Mouse (Mus musculus) forebrain, embryonic 16.5 days (tissue): ENCODE results near the gene Olfr723. TPM values are rescaled to one million over a fixed set of nuclear protein-coding genes. Genes with fewer than 3 reads are reported as not detected.
"Not testable (repeated sequence)": the region's sequence is repeated elsewhere in the genome, so short reads cannot be mapped to it uniquely, and the experiment has no call there.

Experiments
- ATAC-seq: fragments of 200-750 bp; cut with Nextera tagmentation; 2 replicates; pipeline ENCODE4 v1.8.0; 2017; ENCODE audit warnings: mild to moderate bottlenecking, moderate library complexity
- H3K27ac ChIP-seq: fragments of 300-500 bp; sonication (generic); 2 replicates; pipeline ENCODE4 v1.5.1; 2014; ENCODE audit warnings: low read length, control low read depth
- H3K27me3 ChIP-seq: fragments of 300-500 bp; sonication (generic); replicated peaks from 2 replicates; pipeline ENCODE4 v1.6.1; 2014; ENCODE audit warnings: low read length; ENCODE audit not compliant: control insufficient read depth, insufficient read depth
- H3K36me3 ChIP-seq: fragments of 300-500 bp; sonication (generic); 2 replicates; pipeline ENCODE4 v1.6.1; 2014; ENCODE audit not compliant: control insufficient read depth, insufficient read depth
- H3K4me1 ChIP-seq: fragments of 300-500 bp; sonication (generic); replicated peaks from 2 replicates; pipeline ENCODE4 v1.6.1; 2014; ENCODE audit warnings: low read length; ENCODE audit not compliant: control insufficient read depth, insufficient read depth
- H3K4me2 ChIP-seq: fragments of 300-500 bp; sonication (generic); 2 replicates; pipeline ENCODE4 v1.6.1; 2014; ENCODE audit warnings: mild to moderate bottlenecking, low read length, control low read depth
- H3K4me3 ChIP-seq: fragments of 300-500 bp; sonication (generic); replicated peaks from 2 replicates; pipeline ENCODE4 v1.5.1; 2014; ENCODE audit warnings: mild to moderate bottlenecking, low read length, control low read depth
- H3K9ac ChIP-seq: fragments of 300-500 bp; sonication (generic); replicated peaks from 2 replicates; pipeline ENCODE4 v1.6.1; 2014; ENCODE audit warnings: low read depth, low read length, control low read depth
- H3K9me3 ChIP-seq: fragments of 300-500 bp; sonication (generic); 2 replicates; pipeline ENCODE4 v1.6.1; 2016; ENCODE audit warnings: low read length; ENCODE audit not compliant: control insufficient read depth
- WGBS: fragments of 180-500 bp; shearing (Covaris S2); extraction: QIAGEN DNeasy Blood & Tissue Kit; methylation state at CpG from one replicate; pipeline ENCODE4 v1.1.7; 2014; 5-methylcytosine and 5-hydroxymethylcytosine counted together
- polyA plus RNA-seq: library from polyadenylated mRNA; unstranded; fragments of >200 nt; fragmentation: Nextera tagmentation; extraction: Ambion mirVana; gene quantifications from 2 replicates; pipeline ENCODE4 v1.2.1, GENCODE M21; 2015

Olfr723 gene
- polyA plus RNA-seq = not detected in 2 replicates

DNA sequence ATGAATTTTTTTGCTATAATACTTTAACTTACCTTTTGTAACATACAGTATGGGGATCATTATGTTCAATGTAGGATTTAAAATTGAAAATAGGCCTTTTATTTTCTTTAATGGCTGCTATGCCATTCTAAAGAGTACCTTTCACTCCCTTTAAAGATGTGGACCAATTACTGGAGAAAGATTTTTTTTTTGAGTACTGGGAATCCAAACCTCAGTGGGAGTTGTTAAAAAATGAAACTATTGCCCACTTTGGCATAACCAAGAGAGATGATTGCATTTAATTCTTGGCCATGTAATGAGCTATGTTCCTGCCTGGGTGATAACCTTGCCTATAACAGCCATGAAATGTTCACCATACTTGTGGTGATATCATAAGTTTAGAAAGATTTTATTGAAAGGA lies at the start of gene Olfr723:
TSS of gene Olfr723 (minus strand) at position 101 of the 400 bp plus-strand sequence.
- not testable (repeated sequence) for H3K4me3 ChIP-seq, H3K27ac ChIP-seq, H3K4me1 ChIP-seq, H3K9me3 ChIP-seq, ATAC-seq, H3K4me2 ChIP-seq, H3K9ac ChIP-seq, H3K36me3 ChIP-seq, H3K27me3 ChIP-seq

- H3K4me3 ChIP-seq, ATAC-seq, H3K27me3 ChIP-seq, H3K27ac ChIP-seq, H3K4me2 ChIP-seq, H3K36me3 ChIP-seq, H3K9ac ChIP-seq, H3K4me1 ChIP-seq, H3K9me3 ChIP-seq: not testable (repeated sequence)
- WGBS = 74% methylated on average over 1 of the region's 1 CpGs
These were observed 31.6 kb upstream of the Olfr723 start, which contains the start of gene Olfr724 for GRCm38 (mm10) chr14:49963174-49963573. Gene Olfr724, minus strand, starts transcription at chr14:49963274.

DNA sequence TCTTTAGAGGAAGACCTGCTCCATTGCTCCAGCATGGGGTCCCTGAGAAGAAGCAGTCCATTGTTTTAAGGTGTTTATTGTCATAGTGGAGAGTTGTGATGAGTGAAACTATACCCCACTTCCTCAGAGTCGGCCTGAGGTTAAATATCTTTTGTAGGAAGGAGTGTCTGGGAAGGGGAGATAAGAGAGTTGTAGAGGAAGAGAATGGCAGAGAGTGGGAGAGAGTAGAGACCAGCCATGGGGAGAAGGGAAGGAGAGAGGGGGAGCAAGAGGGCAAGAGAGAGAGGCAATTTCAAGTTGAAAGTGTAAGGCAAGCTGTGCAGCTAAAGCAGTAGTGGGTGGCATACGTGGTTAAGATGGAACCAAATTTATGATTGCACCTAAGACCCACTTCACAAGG lies 24.3 kb upstream of the Olfr723 start:
- no peak overlapping the region for H3K9ac ChIP-seq
- H3K36me3 ChIP-seq = no peaks in the 10 kb centered on the region
- H3K4me2 ChIP-seq = no peak overlapping the region
- H3K4me3 ChIP-seq = no peak overlapping the region
- no peaks in the 10 kb centered on the region for H3K9me3 ChIP-seq
- WGBS = 67% methylated on average over 2 of the region's 2 CpGs
- H3K27ac ChIP-seq = no peak overlapping the region
- ATAC-seq = no peak
- H3K27me3 ChIP-seq = no peaks in the 10 kb centered on the region
- H3K4me1 ChIP-seq = no peaks in the 10 kb centered on the region

DNA sequence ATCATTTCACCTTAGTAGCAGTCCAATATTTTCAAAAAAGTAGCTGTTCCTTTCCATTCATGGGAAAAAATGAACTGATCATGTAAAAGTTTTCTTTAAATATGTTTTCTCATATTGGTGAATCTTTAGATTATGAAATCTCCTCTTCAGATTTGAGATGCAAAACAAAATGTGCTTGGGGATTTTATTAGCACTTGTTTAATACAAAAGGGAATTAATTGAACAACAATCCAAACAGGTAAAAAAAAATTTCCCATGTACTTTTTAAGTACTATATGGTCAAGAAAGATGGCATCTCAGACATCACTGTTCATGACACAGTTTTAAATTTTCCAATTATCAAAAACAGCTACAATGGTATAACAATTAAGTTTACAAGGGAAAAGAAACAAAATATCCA lies 29.7 kb downstream of the Olfr723 start, which contains the start of gene Olfr722:
TSS of gene Olfr722 (minus strand) at position 101 of the 400 bp plus-strand sequence.
- Histone ChIP-seq H3K4me3 (no peak within 1 kb of the TSS), H3K4me1 (no peaks in the 10 kb centered on the region), H3K36me3 (no peaks in the 10 kb centered on the region), H3K9me3 (no peaks in the 10 kb centered on the region), H3K4me2 (no peak within 1 kb of the TSS), H3K9ac (no peak within 1 kb of the TSS), H3K27ac (no peak within 1 kb of the TSS), H3K27me3 (no peaks in the 10 kb centered on the region)
- no peak for ATAC-seq

Other genes starting within 250 kb of the Olfr723 start
- gene Armh4, start 148.4 kb downstream of the Olfr723 start, polyA plus RNA-seq = 15.5 and 17.8 TPM in 2 replicates
- gene Olfr722, start 29.8 kb downstream of the Olfr723 start, polyA plus RNA-seq = not detected in 2 replicates
- not detected in 2 replicates for gene Olfr724, start 31.5 kb upstream of the Olfr723 start, polyA plus RNA-seq
- gene Olfr725, start 108.6 kb upstream of the Olfr723 start, polyA plus RNA-seq = not detected in 2 replicates
- not detected in 2 replicates for gene Olfr726, start 159.2 kb upstream of the Olfr723 start, polyA plus RNA-seq
- not detected in 2 replicates for gene Olfr727, start 191.4 kb upstream of the Olfr723 start, polyA plus RNA-seq
- not detected in 2 replicates for gene Olfr728, start 210.9 kb upstream of the Olfr723 start, polyA plus RNA-seq
- not detected in 2 replicates for gene Olfr729, start 221.1 kb upstream of the Olfr723 start, polyA plus RNA-seq